Mouse (Mus musculus) G1E (cell line): ENCODE data around the gene Angel2. TPM values are rescaled to one million over a fixed set of nuclear protein-coding genes. Genes with fewer than 3 reads are reported as not detected.

Experiments
- ATAC-seq: 2 replicates; pipeline ENCODE4 v1.8.0; 2016; ENCODE audit warnings: mild to moderate bottlenecking; ENCODE audit not compliant: insufficient number of reproducible peaks, poor library complexity, low FRiP score, severe bottlenecking; ENCODE audit errors: extremely low read depth
- DNase-seq: peaks from one replicate; pipeline ENCODE4 v3.0.0; 2012; ENCODE audit warnings: low spot score
- H3K27me3 ChIP-seq: 2 replicates; pipeline ENCODE4 v1.6.1; 2012; ENCODE audit warnings: mild to moderate bottlenecking, low read length, inconsistent platforms; ENCODE audit not compliant: insufficient read depth
- H3K36me3 ChIP-seq: replicated peaks from 2 replicates; pipeline ENCODE3; 2012; ENCODE audit warnings: mild to moderate bottlenecking, inconsistent platforms
- H3K4me1 ChIP-seq: 2 replicates; pipeline ENCODE4 v1.6.1; 2012; ENCODE audit warnings: low read depth, low read length, inconsistent platforms, mixed read lengths; ENCODE audit not compliant: insufficient read depth
- H3K4me3 ChIP-seq: 2 replicates; pipeline ENCODE4 v1.5.1; 2012; ENCODE audit warnings: low read depth, mild to moderate bottlenecking, inconsistent platforms, low read length, moderate library complexity, mixed read lengths
- H3K9me3 ChIP-seq: replicated peaks from 2 replicates; pipeline ENCODE4 v1.6.1; 2012; ENCODE audit warnings: inconsistent platforms
- CTCF ChIP-seq: IDR thresholded peaks from 2 replicates; pipeline ENCODE4 v1.5.1; 2012; ENCODE audit warnings: low read depth, low read length, inconsistent platforms, mixed read lengths
- GATA1 ChIP-seq: IDR thresholded peaks from 2 replicates; pipeline ENCODE4 v1.6.1; 2012; ENCODE audit warnings: borderline replicate concordance, low read length, inconsistent platforms, mixed read lengths
- GATA2 ChIP-seq: IDR thresholded peaks from 2 replicates; pipeline ENCODE4 v1.6.1; 2012; ENCODE audit warnings: low read depth, low read length, inconsistent platforms, borderline replicate concordance
- POLR2AphosphoS5 ChIP-seq: IDR thresholded peaks from 2 replicates; pipeline ENCODE4 v1.6.1; 2012; ENCODE audit warnings: low read depth, low read length, inconsistent platforms; ENCODE audit not compliant: insufficient replicate concordance
- TAL1 ChIP-seq: conservative IDR thresholded peaks from 2 replicates; pipeline ENCODE4 v1.6.1; 2012; ENCODE audit warnings: low read depth, low read length, inconsistent platforms, mixed read lengths
- polyA plus RNA-seq: library from polyadenylated mRNA; stranded (reverse); fragments of >175 nt; gene quantifications from 2 replicates; pipeline ENCODE4 v1.2.3, GENCODE M21; 2012
- total RNA-seq, 2 experiments: library from RNA; stranded (forward) in 1 of 2; stranded (reverse) in 1 of 2; fragments of 200-1000 nt in 1 of 2; fragments of >200 nt in 1 of 2; fragmentation: Nextera tagmentation in 1 of 2; gene quantifications; 2 replicates each; pipeline ENCODE4 v1.2.3; 2014 to 2017

Gene Angel2
- total and polyA plus RNA-seq, 3 experiments = 11.4 to 43.9 (median 43.5) TPM

- ATAC-seq (no peak), DNase-seq (no peak)
- no peaks in the 10 kb centered on the region for H3K36me3 ChIP-seq
- no peaks in the 10 kb centered on the region for H3K9me3 ChIP-seq
- H3K4me3 ChIP-seq = no peak overlapping the region
- no peaks in the 10 kb centered on the region for H3K4me1 ChIP-seq
- TF ChIP-seq POLR2AphosphoS5 (no peak), TAL1 (no peak), CTCF (no peak), GATA2 (no peak), GATA1 (no peak)
- peaks cover 29% of the 10 kb centered on the region for H3K27me3 ChIP-seq
Observed at GRCm38 (mm10) chr1:190989437-190990082, 64.6 kb downstream of the Angel2 start.

GRCm38 (mm10) chr1:190995548-190995947 lies 70.6 kb downstream of the Angel2 start:
- ATAC-seq = no peak
- H3K27me3 ChIP-seq = peaks cover 26% of the 10 kb centered on the region
- peaks cover 3% of the 10 kb centered on the region for H3K36me3 ChIP-seq
- no peak for DNase-seq
- TF ChIP-seq GATA2 (no peak), POLR2AphosphoS5 (no peak), TAL1 (no peak), CTCF (no peak), GATA1 (no peak)
- H3K4me3 ChIP-seq = no peak overlapping the region
- no peaks in the 10 kb centered on the region for H3K4me1 ChIP-seq
- H3K9me3 ChIP-seq = no peaks in the 10 kb centered on the region

- H3K36me3 ChIP-seq = peaks cover 5% of the 10 kb centered on the region
- no peaks in the 10 kb centered on the region for H3K9me3 ChIP-seq
- no peak overlapping the region for H3K4me3 ChIP-seq
- no peaks in the 10 kb centered on the region for H3K4me1 ChIP-seq
- no peak for ATAC-seq
- DNase-seq = no peak
- peaks cover 22% of the 10 kb centered on the region for H3K27me3 ChIP-seq
- TF ChIP-seq TAL1 = no peak
- TF ChIP-seq GATA1 = no peak
- no peak for TF ChIP-seq CTCF
- no peak for TF ChIP-seq GATA2
- TF ChIP-seq POLR2AphosphoS5 = no peak
Observed at GRCm38 (mm10) chr1:190996346-190996877, 71.5 kb downstream of the Angel2 start.

Other genes with a start within 250 kb of the Angel2 start
- gene Rps6kc1, start 13.3 kb upstream of the Angel2 start, total RNA-seq (2014; fragmentation: Nextera tagmentation) = 12.8 and 16.5 TPM in 2 replicates
- 13.3 and 15.2 TPM in 2 replicates for gene Rps6kc1, start 13.3 kb upstream of the Angel2 start, total RNA-seq (2017)
- gene Rps6kc1, start 13.3 kb upstream of the Angel2 start, polyA plus RNA-seq = 22.8 and 31.4 TPM in 2 replicates
- gene Vash2, start 54.2 kb downstream of the Angel2 start, total RNA-seq (2014; fragmentation: Nextera tagmentation) = not detected in 2 replicates
- gene Vash2, start 54.2 kb downstream of the Angel2 start, total RNA-seq (2017) = 0.06 and 0.22 TPM in 2 replicates
- not detected in 2 replicates for gene Vash2, start 54.2 kb downstream of the Angel2 start, polyA plus RNA-seq
- 18.7 and 20.2 TPM in 2 replicates for gene Flvcr1, start 101.0 kb downstream of the Angel2 start, total RNA-seq (2014; fragmentation: Nextera tagmentation)
- 21.9 and 22.5 TPM in 2 replicates for gene Flvcr1, start 101.0 kb downstream of the Angel2 start, total RNA-seq (2017)
- 8.2 and 8.8 TPM in 2 replicates for gene Flvcr1, start 101.0 kb downstream of the Angel2 start, polyA plus RNA-seq
- not detected in 2 replicates for gene Spata45, start 111.5 kb downstream of the Angel2 start, total RNA-seq (2014; fragmentation: Nextera tagmentation)
- not detected in 2 replicates for gene Spata45, start 111.5 kb downstream of the Angel2 start, total RNA-seq (2017)
- gene Spata45, start 111.5 kb downstream of the Angel2 start, polyA plus RNA-seq = not detected in 2 replicates
- gene Tatdn3, start 137.8 kb downstream of the Angel2 start, total RNA-seq (2014; fragmentation: Nextera tagmentation) = 33.6 and 53.0 TPM in 2 replicates
- gene Tatdn3, start 137.8 kb downstream of the Angel2 start, total RNA-seq (2017) = 36.8 and 50.0 TPM in 2 replicates
- gene Tatdn3, start 137.8 kb downstream of the Angel2 start, polyA plus RNA-seq = 0.77 and 1.6 TPM in 2 replicates
- gene Nsl1, start 137.9 kb downstream of the Angel2 start, total RNA-seq (2014; fragmentation: Nextera tagmentation) = 12.5 and 13.4 TPM in 2 replicates
- gene Nsl1, start 137.9 kb downstream of the Angel2 start, total RNA-seq (2017) = 18.1 and 22.1 TPM in 2 replicates
- gene Nsl1, start 137.9 kb downstream of the Angel2 start, polyA plus RNA-seq = 19.4 and 25.6 TPM in 2 replicates
- gene Batf3, start 172.7 kb downstream of the Angel2 start, total RNA-seq (2014; fragmentation: Nextera tagmentation) = not detected in 2 replicates
- 0.11 TPM in 1 of 2 replicates, not detected in the other for gene Batf3, start 172.7 kb downstream of the Angel2 start, total RNA-seq (2017)
- 0.09 TPM in 1 of 2 replicates, not detected in the other for gene Batf3, start 172.7 kb downstream of the Angel2 start, polyA plus RNA-seq
- gene Fam71a, start 239.7 kb downstream of the Angel2 start, total RNA-seq (2014; fragmentation: Nextera tagmentation) = not detected in 2 replicates
- gene Fam71a, start 239.7 kb downstream of the Angel2 start, total RNA-seq (2017) = 0.05 and 0.12 TPM in 2 replicates
- gene Fam71a, start 239.7 kb downstream of the Angel2 start, polyA plus RNA-seq = not detected in 2 replicates